Mouse (Mus musculus) CD4-positive, CD25-positive, alpha-beta regulatory T cell, adult 4 months (primary cell): Measurements from ENCODE around the gene Grwd1. TPM values are rescaled to one million over a fixed set of nuclear protein-coding genes. Genes with fewer than 3 reads are reported as not detected.
A peak's percentile ranks its signal among the peaks of the same experiment; 100 is the strongest.

Source experiments
- ATAC-seq: one replicate; pipeline ENCODE4 v1.8.0; 2017
- polyA plus RNA-seq, 2 experiments: library from polyadenylated mRNA; unstranded; fragments of 100-300 nt; shearing (Covaris generic); gene quantifications; one replicate each; pipeline ENCODE4 v1.2.1; 2017

The Grwd1 gene
- polyA plus RNA-seq, 2 experiments from 2014 or later, result 26.2 to 36.3 TPM

- no peak for ATAC-seq
These were observed 3.2 kb upstream of the Grwd1 start for GRCm38 (mm10) chr7:45833924-45834323.

GRCm38 (mm10) chr7:45833148-45833790 lies 2.5 kb upstream of the Grwd1 start:
- no peak for ATAC-seq

GRCm38 (mm10) chr7:45832428-45832827 lies 1.7 kb upstream of the Grwd1 start:
- no peak for ATAC-seq

GRCm38 (mm10) chr7:45831128-45831525 lies 383 bp upstream of the Grwd1 start:
- ATAC-seq, result no peak

- ATAC-seq, result no peak
These were observed 4.1 kb downstream of the Grwd1 start for GRCm38 (mm10) chr7:45826631-45827030.

- ATAC-seq, result no peak
These were observed 6.1 kb downstream of the Grwd1 start, which contains the start of gene Kcnj14 for GRCm38 (mm10) chr7:45824598-45824997. Gene Kcnj14, minus strand, starts transcription at chr7:45824782.

GRCm38 (mm10) chr7:45820913-45821312 lies 9.8 kb downstream of the Grwd1 start:
- ATAC-seq, result no peak

GRCm38 (mm10) chr7:45819843-45820242 lies 10.9 kb downstream of the Grwd1 start:
- ATAC-seq, result no peak

- no peak for ATAC-seq
These were observed 14.8 kb downstream of the Grwd1 start for GRCm38 (mm10) chr7:45815984-45816351.

- no peak for ATAC-seq
These were observed 15.3 kb downstream of the Grwd1 start for GRCm38 (mm10) chr7:45815323-45815983.

- no peak for ATAC-seq
These were observed 15.9 kb downstream of the Grwd1 start for GRCm38 (mm10) chr7:45814841-45815240.

GRCm38 (mm10) chr7:45813787-45814779 lies 16.7 kb downstream of the Grwd1 start, which contains the start of gene Cyth2:
Gene Cyth2, minus strand, starts transcription at chr7:45814581.
- ATAC-seq, result peak; percentile 95

- ATAC-seq, result no peak
These were observed 17.8 kb downstream of the Grwd1 start for GRCm38 (mm10) chr7:45812921-45813320.

- ATAC-seq, result no peak
These were observed 21.3 kb downstream of the Grwd1 start for GRCm38 (mm10) chr7:45809276-45810075.

GRCm38 (mm10) chr7:45808471-45808870 lies 22.3 kb downstream of the Grwd1 start:
- ATAC-seq, result no peak

GRCm38 (mm10) chr7:45805941-45806340 lies 24.8 kb downstream of the Grwd1 start:
- no peak for ATAC-seq

- ATAC-seq, result no peak
These were observed 28.2 kb downstream of the Grwd1 start for GRCm38 (mm10) chr7:45802551-45802950.

- peak; percentile 73 for ATAC-seq
These were observed 29.4 kb downstream of the Grwd1 start for GRCm38 (mm10) chr7:45801348-45801747.

- ATAC-seq, result peak; percentile 38
These were observed 30.1 kb downstream of the Grwd1 start for GRCm38 (mm10) chr7:45800546-45801204.

- no peak for ATAC-seq
These were observed 30.7 kb downstream of the Grwd1 start for GRCm38 (mm10) chr7:45800001-45800400.

GRCm38 (mm10) chr7:45798931-45799330 lies 31.8 kb downstream of the Grwd1 start:
- peak; percentile 68 for ATAC-seq

GRCm38 (mm10) chr7:45798511-45798836 lies 32.3 kb downstream of the Grwd1 start:
- peak; percentile 25 for ATAC-seq
